Mouse (Mus musculus) c-Kit-positive CD71-negative TER-119-negative erythroid progenitor cells, embryonic 14.5 days (primary cell): Measurements from ENCODE around the gene Ado.

Experiments
- DNase-seq: peaks from one replicate; pipeline ENCODE4 v3.0.0-alpha.2; 2013; ENCODE audit warnings: low read depth

Gene Ado

DNA sequence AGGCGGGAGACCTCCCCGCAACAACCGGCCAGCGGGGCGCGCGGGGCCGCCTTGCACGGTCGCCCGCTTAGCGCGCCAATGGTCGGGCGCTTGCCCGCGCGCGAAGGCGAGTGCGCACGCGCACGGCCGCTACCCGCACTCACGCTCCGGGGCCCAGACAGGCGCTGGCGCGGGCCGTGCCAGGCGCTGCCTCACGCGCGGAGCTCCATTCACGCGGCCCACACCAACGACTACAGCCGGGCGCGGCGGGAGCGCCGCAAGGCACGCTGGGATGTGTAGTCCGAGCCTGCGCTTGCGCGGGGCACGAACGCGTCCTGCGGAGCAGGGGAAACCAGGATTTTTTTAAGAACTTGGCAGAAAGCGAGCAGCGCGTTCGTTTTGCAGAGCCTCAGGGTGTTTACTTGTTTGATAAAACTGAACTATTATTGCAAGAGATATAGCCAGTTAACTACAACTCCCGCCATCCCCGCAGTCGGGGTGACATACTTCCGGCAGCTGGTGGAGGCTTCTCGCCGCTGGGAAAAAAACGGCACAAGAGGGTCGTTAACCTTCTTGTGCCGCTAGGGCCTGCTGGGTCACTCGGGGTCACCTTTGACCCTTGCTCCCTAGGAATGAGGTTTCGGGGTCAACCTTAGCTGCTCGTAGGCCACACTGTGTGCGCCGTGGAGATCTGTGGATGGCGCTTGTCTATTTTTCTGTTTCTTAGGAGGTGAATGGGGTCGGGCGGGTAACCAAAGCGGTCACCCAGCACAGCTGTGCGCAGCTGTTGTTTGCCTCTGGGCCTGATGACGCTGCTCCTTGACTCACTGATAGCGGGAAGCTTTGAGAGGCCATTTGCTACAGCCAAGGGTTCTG lies at the start of gene Ado:
Gene Ado (minus strand): TSS at position 79 of the 855 bp plus-strand sequence.
- peak; percentile 71 for DNase-seq

DNA sequence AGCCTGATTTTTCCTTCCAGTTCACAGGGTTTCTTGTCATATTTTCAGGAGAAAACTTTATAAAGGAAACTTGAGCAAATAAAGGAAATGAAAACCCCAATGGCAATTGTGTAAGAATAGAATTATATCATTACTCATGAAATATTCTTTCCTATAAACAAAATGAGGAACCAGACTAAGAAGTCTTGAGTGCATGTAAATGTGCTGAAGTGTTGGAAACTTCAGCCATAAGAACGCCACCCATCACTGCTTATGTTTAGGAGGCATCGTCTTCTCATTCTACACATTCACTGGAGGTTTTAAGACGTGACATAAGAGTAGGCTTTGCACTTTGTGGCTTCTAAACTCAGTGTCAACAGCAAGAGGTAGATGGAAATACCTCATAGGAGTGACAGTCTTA lies 46.5 kb upstream of the Ado start:
- DNase-seq: no peak

DNA sequence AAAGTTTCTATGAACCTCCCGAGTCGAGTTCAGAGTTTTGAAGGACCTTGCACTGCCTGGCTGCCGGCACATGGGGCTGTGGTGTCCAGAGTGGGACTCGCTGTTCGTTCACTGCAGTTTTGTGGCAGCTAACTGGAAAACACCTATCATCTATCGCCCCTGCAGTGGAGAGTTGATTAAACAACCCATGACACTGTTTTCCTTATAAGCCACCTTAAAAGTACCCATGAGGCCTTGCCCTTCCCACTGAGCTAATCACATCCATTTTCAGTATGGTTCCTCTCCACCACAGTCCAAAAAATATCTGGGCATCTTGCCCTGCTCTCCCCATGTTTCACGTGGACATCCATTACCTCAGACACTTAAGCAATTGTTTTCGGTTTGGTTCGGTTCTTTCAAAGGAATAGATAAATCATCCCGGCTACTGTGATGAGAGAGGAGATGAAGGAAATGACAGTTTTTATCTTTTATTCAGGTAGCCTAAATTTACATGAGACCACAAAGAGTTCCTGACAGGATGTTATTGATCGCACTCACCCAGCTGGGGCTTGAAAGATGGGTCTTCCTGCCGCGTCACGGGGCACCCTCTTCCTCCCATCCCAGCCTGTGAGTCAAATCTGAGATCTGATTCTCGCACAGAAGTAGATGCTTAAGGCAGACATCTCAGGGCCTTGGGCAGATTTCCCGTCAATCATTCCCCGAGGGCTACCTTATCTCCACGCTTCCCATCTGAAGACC lies 37.3 kb upstream of the Ado start:
- no peak for DNase-seq

DNA sequence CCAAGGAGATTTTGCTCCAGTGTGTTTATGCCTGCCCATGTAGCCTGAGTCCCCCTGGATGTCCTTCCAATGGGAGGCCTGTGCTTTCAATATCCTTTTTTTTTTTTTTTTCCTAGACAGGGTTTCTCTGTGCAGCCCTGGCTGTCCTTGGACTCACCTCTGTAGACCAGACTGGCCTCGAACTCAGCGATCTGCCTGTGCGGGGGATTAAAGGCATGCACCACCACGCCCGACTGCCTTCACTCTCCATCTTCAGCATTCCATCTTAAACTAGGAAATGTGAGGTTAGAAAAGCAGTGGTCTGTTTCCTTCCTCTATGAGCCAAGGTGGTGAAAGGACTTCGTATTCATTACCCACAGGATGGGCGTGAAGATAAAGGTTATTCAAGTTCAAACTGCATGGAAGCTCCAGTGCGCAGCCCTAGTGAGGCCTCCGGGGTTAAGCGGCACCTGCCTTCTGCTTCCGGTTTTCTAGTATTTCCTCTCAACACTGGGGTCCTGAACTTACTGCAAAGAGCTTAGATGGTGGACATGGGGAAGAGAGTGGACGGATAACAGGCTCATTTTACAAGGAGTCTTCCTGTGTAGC lies 33.0 kb upstream of the Ado start:
- peak; percentile 9 for DNase-seq

DNA sequence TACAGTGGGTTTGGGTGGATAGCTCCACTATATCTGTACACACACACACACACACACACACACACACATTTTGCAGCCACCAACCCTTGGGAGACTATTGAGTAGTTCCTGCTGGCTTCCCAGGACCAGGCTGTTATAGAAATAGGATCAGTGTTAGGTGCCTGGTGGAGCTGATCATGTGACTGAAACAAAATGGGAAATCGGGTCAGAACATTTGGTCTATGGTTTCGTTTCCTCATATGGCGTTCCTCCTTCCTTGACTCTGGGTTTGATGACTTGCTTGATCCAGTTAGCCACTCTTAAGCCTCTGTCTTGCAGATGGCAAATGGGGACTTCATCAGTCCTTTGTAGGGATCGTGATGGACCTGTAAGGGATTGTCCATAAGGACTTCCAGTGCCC lies 31.1 kb upstream of the Ado start:
- no peak for DNase-seq

DNA sequence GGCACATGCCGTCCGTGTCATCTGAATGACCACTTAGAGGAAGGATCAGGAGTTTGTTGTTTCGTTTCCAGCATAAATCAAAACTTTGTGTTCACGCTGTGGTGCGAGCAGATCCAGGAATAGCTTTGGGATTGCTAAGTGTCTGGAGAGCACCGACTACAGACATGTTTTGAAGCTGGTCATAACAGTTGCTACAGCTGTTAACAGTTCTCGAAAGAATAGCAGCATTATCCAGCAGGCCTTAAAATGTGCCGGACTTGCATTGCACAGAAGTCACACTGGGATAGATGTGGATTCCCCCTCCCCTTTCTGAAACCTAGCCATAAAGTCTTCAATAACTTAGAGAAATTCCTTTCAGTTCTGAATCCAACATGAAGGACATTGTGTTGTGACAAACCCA lies 24.6 kb upstream of the Ado start:
- DNase-seq: no peak

DNA sequence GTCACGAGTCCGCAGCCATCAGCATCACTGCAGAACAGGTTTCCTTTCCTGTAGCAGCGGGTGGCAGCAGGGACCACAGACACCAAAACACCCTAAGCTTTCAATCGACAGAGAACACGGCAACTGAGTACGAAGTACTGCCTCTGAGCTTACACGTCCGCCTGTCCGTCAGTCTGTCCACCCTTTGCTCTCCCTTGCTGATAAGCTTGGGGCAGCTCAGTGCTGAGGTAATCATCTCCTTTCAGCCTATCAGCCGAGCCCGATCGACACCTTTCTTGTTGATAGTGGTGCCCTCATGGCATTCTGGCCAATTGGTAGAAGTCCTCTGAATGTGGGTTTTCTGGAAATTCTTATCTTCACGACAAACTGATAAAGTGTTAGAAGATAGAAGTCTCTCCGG lies 22.7 kb upstream of the Ado start:
- no peak for DNase-seq

DNA sequence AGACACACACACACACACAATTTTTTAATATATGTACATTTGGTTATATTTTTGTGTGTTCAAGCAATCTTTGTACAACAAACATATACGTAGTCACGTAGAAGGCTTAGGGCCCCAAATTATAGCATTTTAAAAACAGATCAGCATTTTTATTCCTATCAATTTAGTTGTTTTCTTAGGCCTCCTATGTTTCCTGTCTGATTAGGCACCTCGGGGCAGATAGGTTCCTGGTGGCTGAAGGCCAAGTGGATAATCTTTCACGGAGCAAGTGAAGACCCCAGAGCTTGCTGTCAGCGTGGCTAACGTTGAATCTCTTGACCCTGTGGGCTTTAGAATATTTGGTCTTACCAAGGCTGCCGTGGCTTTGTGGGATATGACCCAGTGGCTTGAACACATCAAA lies 20.8 kb upstream of the Ado start:
- DNase-seq: no peak

DNA sequence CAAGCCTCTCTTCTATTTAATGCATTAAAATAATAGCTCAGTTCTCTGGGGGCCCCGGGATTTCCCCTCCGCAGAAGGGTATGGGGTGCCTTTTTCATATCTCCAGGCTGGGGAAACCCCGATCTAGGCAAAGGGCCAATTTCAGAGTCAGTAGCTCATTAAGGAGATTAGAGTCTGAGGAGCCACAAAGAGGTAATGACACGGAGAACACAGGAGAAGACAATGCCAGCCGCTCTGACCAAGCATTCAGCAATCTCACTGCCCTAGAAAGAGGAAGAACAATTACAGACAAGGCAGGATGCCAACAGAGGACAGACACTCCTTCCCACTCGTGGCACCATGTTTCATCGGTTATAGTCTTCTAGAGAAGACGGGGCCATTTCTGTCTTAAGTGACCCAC lies 17.3 kb upstream of the Ado start:
- no peak for DNase-seq

DNA sequence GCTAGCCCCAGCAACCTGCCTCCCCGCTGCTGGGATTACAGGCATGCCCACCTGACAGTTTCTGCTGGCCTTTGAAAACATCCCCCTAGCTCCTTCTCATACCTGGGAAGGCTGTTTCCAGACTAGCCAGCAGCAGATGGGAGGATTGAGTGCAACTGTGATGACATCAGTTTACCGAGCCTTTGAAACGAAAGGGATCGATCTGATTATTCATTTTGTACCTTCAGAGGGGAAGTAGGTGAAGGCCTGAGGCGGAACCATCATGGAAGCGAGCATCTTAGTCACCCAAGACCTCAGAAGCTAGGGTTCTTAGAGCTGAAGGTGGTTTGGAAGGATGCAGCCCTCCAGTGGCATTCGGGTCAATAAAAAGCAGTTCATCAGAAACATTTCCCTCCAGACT lies 15.8 kb upstream of the Ado start:
- no peak for DNase-seq

DNA sequence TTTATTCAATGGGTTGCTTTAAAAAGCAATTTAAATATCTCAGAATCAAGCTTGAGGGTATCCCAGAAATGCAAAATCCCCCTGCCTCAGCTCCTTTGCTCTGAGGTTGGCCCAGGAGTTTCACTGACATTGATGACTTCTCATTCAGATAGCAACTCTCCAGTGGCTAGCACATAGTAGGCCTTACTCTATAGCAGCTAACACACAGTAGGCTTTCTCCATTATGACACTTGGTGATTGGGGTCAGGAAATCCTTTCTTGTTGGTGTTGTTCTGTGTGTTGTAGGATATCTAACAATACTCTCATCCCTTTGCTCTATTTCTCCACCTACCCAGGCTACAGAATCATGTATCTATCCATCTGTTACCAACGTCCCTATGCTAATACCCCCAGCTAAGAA lies 12.4 kb upstream of the Ado start:
- no peak for DNase-seq

DNA sequence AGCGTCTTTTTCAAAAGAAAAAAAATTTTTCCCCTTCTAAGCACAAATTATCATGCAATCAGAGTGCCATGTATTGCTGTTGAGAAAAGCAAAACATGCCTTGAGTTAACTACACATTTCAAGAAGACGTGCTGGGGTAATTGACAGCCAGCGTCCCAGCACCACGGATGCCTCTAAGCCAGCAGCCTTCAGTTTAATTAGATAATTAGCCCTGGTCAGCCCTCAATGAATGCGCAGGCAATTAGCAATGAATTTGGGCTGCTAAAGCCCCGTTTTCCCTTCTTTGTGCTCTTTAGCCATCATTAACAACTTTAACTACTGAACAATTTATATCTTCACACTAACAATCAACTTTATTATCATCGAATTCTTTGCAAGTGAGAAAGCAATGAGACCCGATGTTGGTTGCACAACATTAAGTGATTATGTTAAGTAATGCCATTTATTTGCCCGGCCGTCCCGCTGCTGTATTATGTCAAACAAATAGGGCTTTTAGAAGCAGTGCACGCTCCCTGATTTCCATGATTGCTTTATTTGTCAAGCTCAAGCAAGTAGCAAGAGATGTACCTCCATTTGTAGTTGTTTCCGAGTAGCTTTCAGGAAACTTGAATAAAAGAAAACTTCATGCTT lies 11.1 kb upstream of the Ado start:
- DNase-seq: no peak

DNA sequence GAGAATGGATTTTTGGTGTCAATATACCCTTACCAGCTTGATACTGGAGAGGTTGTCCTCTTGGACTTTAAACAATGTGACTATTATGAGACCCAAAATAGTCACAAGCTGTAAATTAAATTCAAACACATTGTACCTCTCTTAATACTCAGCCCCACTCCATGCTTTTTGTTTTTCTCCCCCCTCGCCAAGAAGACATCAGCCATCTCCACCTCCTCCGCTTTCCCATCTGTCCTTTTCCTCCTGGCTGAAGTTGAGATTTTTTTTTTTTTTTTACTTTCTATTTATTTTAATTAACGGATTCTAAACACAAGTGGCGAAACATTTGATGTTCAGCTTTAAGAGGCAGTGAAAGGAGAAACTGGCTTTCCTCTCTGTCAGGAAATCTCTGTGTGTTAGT lies 9.3 kb upstream of the Ado start:
- no peak for DNase-seq

DNA sequence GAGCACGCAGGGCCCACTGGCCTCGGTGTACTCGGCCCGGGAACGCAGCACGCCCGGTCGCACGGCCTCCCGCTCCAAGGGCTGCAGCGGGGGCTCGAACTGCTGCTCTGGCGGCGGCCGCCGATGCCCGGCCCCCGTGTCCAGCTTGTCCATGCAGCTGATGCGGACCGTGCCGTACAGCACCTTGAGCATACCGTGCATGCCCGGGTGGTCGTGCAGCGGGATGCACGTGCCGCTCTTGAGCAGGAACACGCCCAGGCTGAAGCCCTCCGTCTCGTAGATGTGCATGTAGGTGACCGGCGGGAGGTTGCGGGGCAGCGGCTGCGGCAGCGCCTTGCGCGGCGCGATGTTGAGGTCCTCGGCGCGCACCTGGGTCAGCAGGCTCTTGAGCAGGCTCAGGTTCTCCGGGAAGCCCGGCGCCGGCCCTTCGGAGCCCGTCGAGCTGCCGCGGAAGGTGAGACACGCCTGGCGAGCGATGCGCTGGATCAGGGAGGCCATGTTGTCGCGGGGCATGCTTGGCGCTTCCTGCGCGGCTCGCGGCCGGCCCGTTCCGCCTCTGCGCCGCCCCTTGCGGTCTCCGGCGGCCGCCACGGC lies 397 bp downstream of the Ado start:
- DNase-seq: no peak

DNA sequence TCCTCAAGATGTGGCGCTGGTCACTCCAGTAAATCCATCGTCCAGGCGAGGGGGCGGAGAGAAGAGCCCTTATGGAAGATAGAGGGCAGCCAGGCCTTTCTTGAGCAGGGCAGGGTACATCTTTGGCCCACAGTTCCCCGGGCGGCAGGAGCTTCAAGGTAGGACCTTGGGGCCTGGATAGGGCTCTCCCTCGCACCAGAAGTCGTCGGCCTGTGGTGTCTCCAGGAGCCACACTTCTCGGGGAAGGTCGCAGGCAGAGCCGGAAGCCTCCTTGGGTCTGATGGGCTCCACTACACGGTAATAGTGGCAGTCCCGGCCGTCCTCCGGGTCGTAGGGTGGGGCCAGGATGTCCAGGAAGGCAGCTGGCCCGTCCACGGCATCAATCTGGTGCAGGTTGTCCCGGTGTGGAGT lies 900 bp downstream of the Ado start:
- DNase-seq: no peak

DNA sequence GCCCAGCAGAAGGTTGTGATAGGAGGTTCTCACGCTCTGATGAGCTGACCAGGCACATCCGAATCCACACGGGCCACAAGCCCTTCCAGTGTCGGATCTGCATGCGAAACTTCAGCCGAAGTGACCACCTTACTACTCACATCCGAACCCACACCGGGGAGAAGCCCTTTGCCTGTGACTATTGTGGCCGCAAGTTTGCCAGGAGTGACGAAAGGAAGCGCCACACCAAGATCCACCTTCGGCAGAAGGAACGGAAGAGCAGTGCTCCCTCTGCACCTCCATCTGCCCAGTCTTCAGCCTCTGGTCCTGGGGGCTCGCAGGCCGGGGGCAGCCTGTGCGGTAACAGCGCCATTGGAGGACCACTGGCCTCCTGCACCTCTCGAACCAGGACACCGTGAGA lies 8.2 kb downstream of the Ado start:
- no peak for DNase-seq

DNA sequence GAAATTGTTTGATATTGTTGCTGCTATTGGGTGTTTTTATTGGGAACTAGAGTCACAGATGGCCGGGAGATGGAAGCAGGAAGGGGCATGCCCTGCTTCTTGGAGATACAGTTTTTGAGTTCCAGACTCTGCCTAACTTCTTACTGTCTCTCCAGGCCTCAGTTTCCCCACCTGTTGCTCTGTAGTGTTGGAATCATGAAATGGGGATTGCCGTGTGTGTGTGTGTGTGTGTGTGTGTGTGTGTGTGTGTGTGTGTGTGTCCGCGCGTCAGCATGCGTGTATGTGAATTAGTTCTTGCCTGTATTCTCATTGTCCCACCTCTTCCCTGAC lies 9.4 kb downstream of the Ado start:
- DNase-seq: no peak

DNA sequence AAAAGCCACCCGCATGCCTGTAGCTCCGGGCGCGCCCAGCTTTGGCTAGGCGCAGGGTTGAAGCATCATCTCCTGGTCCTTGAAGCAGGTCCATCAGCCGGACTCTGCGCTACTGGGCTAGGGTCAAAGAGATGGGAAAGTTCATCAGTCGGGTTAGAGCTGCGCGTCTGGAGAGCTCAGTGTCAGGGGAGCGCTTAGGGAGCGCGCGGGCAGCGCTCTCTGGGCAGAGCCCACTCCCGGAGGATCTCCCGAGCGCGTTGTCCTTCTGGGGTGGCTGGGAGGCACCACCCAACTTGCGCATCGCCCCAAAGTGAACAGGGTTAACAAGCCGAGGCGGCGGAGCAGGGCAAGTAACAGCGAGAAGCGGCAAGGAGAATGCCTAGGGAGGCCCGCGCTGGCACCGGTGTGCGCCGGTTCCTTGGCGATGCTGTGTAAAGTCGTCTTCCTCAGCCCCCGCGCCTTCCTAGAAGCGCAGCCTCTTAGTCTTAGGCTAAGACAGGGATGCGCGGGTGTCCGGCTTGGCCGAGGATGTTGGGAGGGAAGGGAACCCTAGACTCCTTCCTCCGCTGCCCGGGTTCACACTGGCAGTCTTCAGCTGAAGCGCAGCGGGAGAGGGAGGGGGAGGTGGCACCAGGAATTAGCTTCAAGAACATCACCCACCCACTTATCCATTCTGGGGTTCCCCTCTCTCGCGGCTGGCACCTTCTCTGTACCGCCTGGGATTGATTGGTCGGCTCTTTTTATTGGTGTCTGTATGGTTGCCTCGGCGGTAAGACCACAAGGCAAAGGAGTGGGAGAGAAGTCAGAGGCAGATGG lies 10.0 kb downstream of the Ado start:
- no peak for DNase-seq

DNA sequence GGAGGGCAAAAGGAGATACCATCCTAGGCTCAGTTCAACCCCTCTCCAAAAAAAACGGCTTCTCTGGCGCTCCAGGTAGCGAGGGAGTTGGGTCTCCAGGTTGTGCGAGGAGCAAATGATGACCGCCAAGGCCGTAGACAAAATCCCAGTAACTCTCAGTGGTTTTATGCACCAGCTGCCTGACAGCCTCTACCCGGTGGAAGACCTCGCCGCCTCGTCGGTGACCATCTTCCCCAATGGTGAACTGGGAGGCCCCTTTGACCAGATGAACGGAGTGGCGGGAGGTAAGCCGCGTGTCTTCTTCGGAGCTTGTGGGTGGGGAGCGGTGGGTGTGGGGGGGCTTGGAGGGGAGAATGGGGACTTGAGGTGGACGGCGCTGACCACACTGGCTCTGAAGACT lies 10.6 kb downstream of the Ado start:
- no peak for DNase-seq

DNA sequence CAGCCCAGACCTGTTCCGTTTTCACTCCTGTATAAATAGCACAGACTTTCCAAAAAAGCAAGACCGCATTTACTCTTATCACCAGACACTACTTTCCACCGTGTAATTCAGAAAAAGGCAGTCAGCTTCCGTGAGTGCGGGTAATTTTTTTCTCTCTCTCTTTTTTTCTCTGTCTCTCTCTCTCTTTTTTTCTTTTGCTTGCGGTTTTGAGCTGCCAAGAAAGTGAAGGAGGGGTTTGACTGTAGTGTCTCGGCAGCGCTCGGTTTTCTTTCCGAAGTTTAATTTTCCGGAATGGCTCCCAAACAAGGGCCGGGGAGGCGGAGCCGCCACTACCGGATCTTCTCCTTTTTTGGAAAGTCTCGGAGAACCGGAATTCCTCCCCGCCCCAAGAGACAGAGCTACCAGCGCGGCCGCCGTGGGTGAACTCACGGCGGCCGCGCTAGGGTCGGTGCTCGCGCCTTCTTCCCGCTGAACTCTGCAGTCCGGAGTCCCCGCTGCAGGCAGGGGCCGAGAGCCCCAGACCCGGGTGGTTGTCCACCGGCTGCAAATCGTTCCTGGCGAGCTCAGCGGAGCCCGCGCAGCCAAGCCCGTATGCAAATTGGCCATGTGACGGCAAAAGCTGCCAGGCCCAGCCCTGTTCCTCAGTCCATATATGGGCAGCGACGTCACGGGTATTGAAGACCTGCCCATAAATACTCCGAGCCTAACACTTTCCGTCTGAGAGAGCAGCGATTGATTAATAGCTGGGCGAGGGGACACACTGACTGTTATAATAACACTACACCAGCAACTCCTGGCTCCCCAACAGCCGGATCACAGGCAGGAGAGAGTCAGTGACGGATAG lies 11.4 kb downstream of the Ado start:
- peak; percentile 92 for DNase-seq
